Mouse (Mus musculus) intestine, embryonic 15.5 days (tissue): Measurements from ENCODE around the gene Gm20825. TPM values are rescaled to one million over a fixed set of nuclear protein-coding genes. Genes with fewer than 3 reads are reported as not detected.
"Not testable (repeated sequence)": the region's sequence is repeated elsewhere in the genome, so short reads cannot be mapped to it uniquely, and the experiment has no call there.

Source experiments
- ATAC-seq: fragments of 200-750 bp; cut with Nextera tagmentation; 2 replicates; pipeline ENCODE4 v1.8.0; 2017; ENCODE audit warnings: moderate TSS enrichment, moderate library complexity
- H3K27ac ChIP-seq: fragments of 300-500 bp; sonication (generic); 2 replicates; pipeline ENCODE4 v1.5.1; 2015; ENCODE audit warnings: mild to moderate bottlenecking, inconsistent platforms
- H3K27me3 ChIP-seq: fragments of 300-500 bp; sonication (generic); replicated peaks from 2 replicates; pipeline ENCODE4 v1.6.1; 2015; ENCODE audit warnings: inconsistent platforms
- H3K36me3 ChIP-seq: fragments of 300-500 bp; sonication (generic); 2 replicates; pipeline ENCODE4 v1.6.1; 2015; ENCODE audit warnings: inconsistent platforms
- H3K4me1 ChIP-seq: fragments of 300-500 bp; sonication (generic); replicated peaks from 2 replicates; pipeline ENCODE4 v1.6.1; 2015; ENCODE audit warnings: inconsistent platforms
- H3K4me2 ChIP-seq: fragments of 300-500 bp; sonication (generic); replicated peaks from 2 replicates; pipeline ENCODE4 v1.6.1; 2015; ENCODE audit warnings: mild to moderate bottlenecking, inconsistent platforms
- H3K4me3 ChIP-seq: fragments of 300-500 bp; sonication (generic); replicated peaks from 2 replicates; pipeline ENCODE4 v1.5.1; 2015; ENCODE audit warnings: inconsistent platforms
- H3K9ac ChIP-seq: fragments of 300-500 bp; sonication (generic); 2 replicates; pipeline ENCODE4 v1.6.1; 2015; ENCODE audit warnings: inconsistent platforms
- H3K9me3 ChIP-seq: fragments of 300-500 bp; sonication (generic); 2 replicates; pipeline ENCODE4 v1.6.1; 2016; ENCODE audit warnings: inconsistent platforms
- WGBS: fragments of 180-500 bp; shearing (Covaris S2); methylation state at CpG from one replicate; pipeline ENCODE4 v1.1.7; 2015; 5-methylcytosine and 5-hydroxymethylcytosine counted together
- polyA plus RNA-seq: library from polyadenylated mRNA; unstranded; fragments of >200 nt; fragmentation: Nextera tagmentation; extraction: Ambion mirVana; gene quantifications from 2 replicates; pipeline ENCODE4 v1.2.1, GENCODE M21; 2015

The Gm20825 gene
- polyA plus RNA-seq, result not detected in 2 replicates

GRCm38 (mm10) chrY:8071407-8071806 is at the start of gene Gm20825:
Gm20825 (minus strand) TSS chrY:8071507.
- 60% methylated on average over 2 of the region's 4 CpGs for WGBS
- not testable (repeated sequence) for ATAC-seq

More at GRCm38 (mm10) chrY:8071407-8071806, at the start of gene Gm20825:
- not testable (repeated sequence) for H3K4me1 ChIP-seq, H3K4me2 ChIP-seq, H3K9ac ChIP-seq, H3K36me3 ChIP-seq, H3K27me3 ChIP-seq, H3K4me3 ChIP-seq, H3K27ac ChIP-seq, H3K9me3 ChIP-seq

Other genes starting within 250 kb of the Gm20825 start
- not detected in 2 replicates for gene Gm29049, start 74.3 kb downstream of the Gm20825 start, polyA plus RNA-seq
- not detected in 2 replicates for gene Gm20824, start 186.4 kb upstream of the Gm20825 start, polyA plus RNA-seq